Mouse (Mus musculus): ENCODE measurements at regions not wholly inside any gene's neighbourhood (a gene's known extent, or its start where the extent isn't known, plus 50 kb on each side); places are given as distances from the start of the nearest gene placed in this dataset.

DNA sequence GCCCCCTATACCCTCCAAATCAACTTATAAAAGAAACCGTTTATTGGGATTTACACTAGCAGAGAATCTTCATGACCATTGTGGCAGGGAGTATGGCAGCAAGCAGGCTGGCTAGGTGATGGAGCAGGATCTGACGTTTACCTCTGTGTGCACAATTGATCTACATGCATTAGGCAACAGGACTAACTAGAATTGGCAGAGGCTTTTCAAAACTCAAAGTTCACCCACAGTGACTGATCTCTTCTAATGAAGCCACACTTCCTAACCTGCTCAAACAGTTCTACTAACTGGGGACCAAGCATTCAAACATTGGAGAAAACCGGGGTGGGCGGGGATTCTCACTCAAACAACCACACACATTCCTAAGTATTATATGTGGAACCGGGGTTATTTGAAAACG, 1382.9 kb upstream of the Tenm2 start:
- DNase-seq (ENCODE audit: low spot score) = no peak

DNA sequence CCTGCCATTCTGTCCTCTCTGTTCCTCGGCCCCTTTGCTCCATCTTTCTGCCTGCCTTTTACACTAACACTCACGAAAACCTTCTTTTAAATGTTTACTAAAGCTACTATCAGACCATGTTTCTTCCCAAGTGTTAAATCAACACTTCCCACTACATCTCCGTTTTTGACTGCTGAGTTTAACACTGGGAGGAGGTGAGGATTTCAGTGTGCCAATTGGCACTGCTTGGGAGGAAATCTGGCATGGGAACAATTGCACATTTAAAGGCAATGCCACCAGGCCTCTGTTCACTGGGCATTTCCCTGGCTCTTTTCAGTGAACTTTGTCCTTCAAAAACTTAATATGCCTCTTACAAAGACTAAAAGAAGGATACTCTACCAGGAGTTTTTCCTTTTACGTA, 1365.2 kb upstream of the Tenm2 start:
- DNase-seq (ENCODE audit: low spot score) = no peak

DNA sequence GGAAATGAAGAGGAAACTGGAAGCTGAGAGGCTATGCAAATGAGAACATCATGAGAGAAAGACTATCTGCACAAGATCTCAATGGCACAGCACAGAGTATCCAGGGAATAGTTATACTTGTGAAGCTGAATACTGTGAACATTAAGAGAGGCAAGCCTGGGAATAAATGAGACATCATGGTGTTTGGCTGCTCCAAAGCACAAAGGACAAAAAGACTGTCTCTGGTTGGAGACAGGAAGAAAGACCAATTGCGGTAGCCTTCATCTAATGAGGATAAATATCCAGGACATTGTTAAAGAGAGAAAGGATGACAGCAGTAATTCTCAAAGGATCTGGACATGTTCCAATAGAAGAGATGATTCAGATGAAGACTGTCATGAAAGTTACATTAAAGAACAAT, 1332.8 kb upstream of the Tenm2 start:
- no peak for DNase-seq (ENCODE audit: low spot score)

DNA sequence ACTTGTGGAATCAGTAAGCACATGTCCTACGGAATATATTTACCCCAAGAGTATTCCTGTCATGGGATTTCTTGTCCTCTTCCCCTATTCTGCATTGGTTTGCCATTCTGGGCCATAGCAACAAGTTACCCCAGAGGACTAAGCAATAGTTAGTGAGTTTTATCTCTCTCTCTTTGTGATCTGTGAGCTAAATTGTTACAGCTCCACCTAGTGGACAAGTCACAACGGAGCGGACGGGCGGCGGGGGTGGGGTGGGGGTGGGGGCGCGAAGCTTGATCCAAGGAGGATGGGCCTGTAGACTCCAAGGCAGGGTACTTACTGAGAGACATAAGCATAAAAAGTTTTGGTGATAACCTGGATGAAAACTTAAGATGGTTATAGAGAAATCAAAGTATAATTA, 1308.1 kb upstream of the Tenm2 start:
- DNase-seq (ENCODE audit: low spot score) = peak; percentile 69

DNA sequence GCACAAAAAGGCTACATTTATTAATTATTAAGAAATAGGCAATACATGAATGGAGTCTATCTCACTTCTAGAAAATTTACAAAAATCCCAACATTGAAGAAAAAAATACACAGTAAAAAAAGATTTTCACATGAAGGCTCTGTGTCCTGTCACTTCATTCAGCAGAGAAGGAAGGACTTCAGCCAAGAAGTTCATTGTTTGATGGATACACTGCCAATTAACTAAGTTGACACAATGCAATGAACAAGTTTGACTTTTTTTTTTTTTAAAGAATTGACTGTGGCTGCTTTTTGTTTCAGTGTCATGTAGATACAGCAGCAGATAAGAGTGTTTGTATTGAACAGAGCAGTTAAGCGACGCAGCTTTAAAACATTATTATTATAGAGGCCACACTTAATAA, 1304.3 kb upstream of the Tenm2 start:
- DNase-seq (ENCODE audit: low spot score) = no peak

DNA sequence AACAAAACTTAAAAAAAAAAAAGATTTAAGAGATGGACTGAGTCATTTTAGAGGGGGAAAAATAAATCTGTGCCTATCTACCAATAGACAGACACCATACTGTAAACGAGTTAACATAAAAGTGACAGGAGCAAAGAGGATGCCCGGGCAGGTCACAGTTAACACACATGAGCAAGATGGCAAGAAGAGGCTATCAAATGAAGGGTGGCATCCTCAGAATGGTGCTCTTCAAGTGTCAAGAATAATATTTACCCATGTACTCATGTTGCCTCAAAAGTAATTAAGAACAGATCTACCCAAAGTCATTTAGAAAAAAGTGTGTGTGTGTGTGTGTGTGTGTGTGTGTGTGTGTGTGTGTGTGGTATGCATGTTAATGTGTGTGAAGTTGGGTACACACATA, 1296.5 kb upstream of the Tenm2 start:
- no peak for DNase-seq (ENCODE audit: low spot score)

DNA sequence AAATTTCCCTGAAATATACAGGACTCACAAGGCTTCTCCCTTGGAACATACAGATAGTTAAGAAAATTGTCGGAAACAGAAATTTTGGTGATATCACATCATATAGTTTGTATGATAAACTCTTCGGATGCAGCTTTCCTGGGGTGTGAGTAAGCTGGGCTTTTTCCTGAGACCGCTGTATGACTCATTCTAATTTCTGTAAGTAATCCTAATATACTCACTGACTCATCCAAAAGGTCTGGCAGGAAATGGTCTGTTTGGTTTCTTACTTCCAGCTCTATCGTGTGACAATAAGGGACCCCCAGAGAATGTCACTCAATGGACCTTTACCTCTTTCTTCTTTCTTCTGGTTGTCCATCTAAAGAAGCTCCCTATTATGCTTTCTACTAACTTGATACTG, 1273.9 kb upstream of the Tenm2 start:
- no peak for DNase-seq (ENCODE audit: low spot score)

DNA sequence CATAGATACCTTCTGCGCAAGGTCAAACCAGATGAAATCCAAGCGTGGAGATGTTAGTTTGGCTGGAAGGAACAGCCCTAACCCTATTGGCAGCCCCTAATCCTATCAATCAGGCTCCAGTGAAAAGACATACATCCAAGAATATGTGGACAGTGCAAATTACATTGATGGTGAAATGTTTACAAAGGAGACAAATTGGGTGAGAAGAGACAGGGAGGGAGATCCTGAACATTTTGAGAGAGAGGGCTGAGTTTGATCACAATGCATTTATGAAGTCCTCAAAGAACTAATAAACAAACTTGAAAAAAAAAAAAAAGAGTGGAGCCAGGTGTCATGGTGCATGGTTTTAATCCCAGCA, 1228.5 kb upstream of the Tenm2 start:
- DNase-seq (ENCODE audit: low spot score) = no peak

DNA sequence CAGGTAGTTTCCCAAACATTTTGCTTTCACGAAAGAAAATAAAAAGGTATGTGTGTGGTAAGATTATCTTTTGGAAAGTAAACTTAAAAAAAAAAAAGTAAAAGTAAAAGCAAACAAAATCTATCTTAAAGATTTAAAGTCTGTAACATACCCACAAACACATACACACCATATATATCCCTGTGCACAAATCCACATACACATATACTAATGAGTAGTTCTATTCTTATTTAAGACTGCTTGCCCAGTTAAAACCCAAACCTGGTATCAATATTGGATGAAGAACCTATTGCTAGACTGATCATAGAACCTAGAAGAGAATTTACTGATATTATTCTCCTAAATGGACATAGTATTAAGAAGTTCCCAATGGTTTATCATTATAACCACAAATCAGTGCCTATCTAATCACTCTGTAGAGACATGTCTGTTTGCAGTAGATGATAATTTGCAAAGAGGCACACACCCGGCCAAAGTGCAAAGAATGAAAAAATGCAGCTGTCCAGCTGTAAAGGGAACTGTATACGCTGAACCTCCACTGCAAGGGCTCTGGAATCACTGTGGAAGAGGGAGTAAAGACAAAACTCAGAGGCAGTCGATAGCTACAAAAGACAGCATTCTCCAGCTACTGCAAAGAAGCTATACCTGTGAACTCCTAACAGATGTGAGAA, 1227.9 kb upstream of the Tenm2 start:
- DNase-seq (ENCODE audit: low spot score) = no peak

DNA sequence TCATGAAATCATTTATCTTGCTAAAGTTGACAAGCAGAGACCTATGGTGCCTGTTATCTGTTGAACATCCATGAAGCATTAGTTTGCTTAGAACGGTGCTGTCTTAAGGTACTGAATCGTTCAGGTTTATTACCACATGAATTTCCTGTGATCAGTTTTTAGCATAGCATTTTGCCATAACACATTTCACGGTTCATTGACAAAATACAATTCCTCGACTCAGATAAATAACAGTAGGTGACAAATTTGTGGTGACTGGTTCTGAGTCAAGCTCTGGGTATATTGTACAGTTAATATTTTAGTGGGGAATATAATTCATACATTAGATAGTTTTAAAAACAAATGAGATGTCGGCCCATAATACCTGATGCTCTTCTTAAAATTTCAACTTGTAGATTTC, 1207.5 kb upstream of the Tenm2 start:
- peak; percentile 50 for DNase-seq (ENCODE audit: low spot score)

DNA sequence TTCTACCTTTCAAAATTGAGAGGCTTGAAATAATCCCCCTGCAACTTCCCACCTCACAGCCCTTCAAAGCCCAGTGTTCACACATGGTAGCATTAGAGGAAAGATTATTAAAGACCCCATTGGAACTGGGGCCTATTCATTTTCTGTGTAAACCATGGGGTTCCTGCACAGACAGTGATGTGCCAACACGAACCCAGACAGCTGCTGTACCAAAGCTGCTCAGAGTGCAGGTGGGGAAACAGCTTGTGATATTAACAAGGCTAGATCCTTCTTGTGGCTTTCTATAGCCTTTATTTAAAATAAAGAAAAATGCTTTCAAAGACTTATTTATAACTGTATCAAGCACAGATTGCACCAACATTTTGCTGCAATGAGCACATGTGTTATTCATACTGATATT, 1174.5 kb upstream of the Tenm2 start:
- DNase-seq (ENCODE audit: low spot score) = no peak

DNA sequence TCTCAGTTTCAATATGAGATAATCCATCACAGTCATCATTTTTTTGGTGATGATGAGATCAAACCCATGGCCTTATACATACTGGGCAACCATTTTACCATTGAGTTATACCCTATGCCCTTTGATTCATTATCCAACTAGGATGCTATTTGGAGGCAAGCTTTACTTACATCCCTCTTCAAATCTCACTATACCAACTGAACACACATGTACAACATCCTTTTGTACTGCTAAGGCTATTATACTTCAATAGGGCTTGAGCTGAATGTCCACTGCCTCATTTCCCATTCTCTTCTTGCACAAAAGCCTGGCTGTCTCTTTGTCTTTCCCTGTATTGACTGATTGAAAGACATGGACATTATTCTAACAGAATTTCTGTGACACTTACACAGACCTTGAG, 1162.0 kb upstream of the Tenm2 start:
- no peak for DNase-seq (ENCODE audit: low spot score)

DNA sequence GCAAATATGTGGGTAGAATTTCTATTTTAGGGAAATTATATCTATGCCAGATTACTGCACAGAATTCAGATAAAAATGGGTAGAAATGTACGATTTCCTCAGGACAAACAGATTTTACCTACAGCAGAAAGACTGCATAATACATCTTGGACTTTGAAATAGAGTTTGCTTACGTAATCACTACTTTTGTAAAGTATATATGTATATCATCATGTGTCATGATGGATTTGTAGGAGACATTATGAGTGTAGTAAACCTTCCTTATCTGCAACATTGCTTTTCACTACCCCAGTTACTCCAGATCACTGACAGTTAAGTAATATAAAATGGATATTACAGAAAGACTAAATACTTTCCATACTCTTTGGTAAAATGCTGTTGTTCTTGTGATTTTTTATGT, 1151.2 kb upstream of the Tenm2 start:
- DNase-seq (ENCODE audit: low spot score) = no peak

DNA sequence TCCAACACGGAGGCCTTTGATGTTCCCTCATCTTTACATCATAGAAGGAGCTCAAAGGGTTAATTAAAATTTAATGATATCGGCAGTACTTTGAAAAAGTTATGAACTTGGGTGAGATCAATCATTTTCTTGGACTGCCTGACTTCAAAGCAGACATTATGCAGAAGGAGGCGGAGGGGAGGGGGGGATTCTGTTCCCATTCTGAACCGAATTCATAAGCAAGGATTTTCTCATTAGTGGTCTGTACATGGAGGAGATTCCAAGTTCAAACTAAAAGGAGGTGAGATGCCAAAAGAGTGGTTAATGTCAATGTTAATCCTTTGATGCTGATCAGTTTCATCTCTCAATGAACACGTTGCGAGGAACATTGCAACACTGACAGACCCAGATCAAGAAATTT, 1110.7 kb upstream of the Tenm2 start:
- DNase-seq (ENCODE audit: low spot score) = no peak

DNA sequence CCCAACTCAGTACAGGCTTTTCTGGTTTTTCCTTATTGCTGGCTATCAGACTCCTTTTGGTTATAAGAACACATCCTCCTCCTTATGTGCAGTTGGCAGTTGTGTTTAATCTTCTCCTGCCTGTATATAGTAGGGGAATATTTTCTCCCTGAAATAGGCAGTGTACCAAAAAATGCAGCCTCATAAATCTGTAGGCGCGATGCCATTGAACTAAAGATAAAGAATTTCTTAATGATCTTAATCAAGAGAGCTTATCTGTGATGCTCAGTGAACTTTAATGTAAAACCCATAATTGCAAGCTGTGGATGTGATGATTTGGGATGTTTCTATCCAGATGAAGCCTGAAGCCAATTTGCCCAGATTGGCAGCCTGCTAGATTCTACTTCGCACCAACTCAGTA, 1099.6 kb upstream of the Tenm2 start:
- DNase-seq (ENCODE audit: low spot score) = peak; percentile 1

DNA sequence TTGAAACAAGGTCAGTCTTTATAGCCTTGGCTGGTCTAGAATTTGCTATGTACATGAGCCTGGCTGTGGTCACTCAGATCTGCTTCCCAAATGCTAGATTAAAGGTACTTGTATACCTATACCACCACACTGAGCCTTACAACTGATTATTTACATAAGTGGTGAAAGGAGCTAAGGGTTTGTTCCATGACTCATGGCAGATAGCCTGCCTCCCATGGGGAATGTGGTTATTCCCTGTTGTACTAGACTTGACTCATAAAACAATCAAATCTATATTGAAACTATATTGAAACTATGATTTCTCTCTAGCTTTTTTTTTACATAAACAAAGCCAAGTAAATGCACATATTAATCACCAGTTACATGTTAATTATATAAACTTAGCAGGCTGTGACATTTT, 1061.9 kb upstream of the Tenm2 start:
- no peak for DNase-seq (ENCODE audit: low spot score)

DNA sequence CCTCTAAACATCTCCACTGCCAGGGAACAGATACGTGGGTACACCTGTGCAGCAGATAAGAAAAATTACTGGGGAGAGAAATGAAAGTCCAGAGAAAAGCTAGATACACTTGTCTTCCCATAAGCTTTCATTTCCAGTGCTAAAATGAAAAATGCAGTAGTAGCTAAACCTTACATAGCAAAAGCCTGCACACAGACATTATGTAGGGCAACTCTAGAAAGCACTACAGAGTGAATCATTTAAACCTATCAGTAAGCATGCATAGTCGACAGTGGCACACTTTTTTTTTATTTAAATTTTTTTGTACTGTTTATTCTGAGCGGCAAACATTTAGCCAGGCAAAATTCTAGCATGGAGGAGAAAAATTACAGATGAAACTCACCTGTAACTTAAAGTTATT, 1055.5 kb upstream of the Tenm2 start:
- DNase-seq (ENCODE audit: low spot score) = no peak

DNA sequence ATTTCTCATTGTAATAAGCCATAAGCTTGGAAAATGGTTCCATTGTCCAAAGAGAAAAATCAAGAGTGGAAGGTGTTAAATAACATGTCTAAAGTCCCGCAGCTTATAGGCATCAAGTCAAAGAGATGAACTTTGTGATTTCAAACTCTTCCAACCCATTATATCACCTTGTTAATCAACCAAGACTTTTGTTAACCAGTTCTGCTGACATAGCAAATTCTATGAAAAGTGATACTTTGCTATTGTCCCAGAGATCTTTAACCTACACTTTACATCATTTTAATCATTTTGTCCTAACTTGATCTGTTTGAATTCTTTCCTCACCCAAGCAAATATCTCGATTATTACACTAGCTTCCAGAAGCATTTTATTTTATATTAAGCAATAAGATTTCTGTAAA, 1045.2 kb upstream of the Tenm2 start:
- no peak for DNase-seq (ENCODE audit: low spot score)

Data from retina, embryonic 14.5 days (tissue).